ENCODE assay signal across 17 mouse cellular contexts in the genomic region with DNA sequence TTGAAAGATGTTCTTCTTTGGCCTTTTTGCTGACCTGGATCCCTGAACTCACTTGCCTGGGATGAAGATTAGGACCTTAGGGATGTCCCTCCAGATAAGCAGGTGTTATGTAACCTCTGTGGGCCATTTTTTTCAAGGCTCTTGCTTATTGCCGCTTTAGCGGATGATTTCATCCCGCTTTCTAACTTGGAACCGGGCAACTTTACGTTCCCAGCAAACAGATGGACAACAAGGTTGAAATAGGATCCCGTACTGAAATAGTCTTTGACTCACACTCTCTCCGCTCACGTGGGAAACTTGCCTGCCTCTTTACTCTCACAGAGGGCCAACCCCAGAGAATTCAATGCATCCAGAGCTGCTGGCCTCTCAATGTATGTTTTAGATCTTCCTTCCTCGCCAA.
A peak's percentile ranks its signal among the peaks of the same experiment; 100 is the strongest.
DNase-seq lines count a peak whose midpoint lies in the region; ATAC-seq and TF ChIP-seq lines count a peak whose summit lies in the region.
"Had no signal": no experiment of that assay in that cellular context is flagged by ENCODE, and none has a peak within 500 bp of the region (broad histone marks: within the 10 kb centered on the region; RNA-seq: fewer than 3 reads in every experiment).

No protein-coding gene starts in this region.

- TF ChIP-seq POLR2A in myocyte (IDR thresholded peaks at IDR 0.05; ENCODE audit: insufficient read length, low read depth), result no peak
- no peak for TF ChIP-seq POLR2A in lung, adult 2 months (IDR thresholded peaks at IDR 0.05; ENCODE audit: borderline replicate concordance, extremely low read depth, low read depth, low read length)

- H3ac ChIP-seq in myocyte (ENCODE audit: control insufficient read depth, insufficient read length), result no peak overlapping the region

- H3K4me1 ChIP-seq in lung, adult 2 months (ENCODE audit: control insufficient read depth, insufficient read depth, low read length), result no peaks in the 10 kb centered on the region; the same call in 1 of the 2 replicates
- H3K4me1 ChIP-seq in hindbrain, embryonic 11.5 days (replicated peaks; ENCODE audit: control insufficient read depth, insufficient read depth, low read length), result no peaks in the 10 kb centered on the region
- H3K4me1 ChIP-seq: embryonic facial prominence, embryonic 13.5 days; forebrain, embryonic 12.5 days; hindbrain, embryonic 12.5 days had no signal

- no peaks in the 10 kb centered on the region for H3K79me2 ChIP-seq in myocyte (ENCODE audit: control insufficient read depth, insufficient read depth)

- H3K36me3 ChIP-seq in myocyte (ENCODE audit: control insufficient read depth, insufficient read depth), result no peaks in the 10 kb centered on the region
- no peaks in the 10 kb centered on the region for H3K36me3 ChIP-seq in hindbrain, embryonic 11.5 days (ENCODE audit: control insufficient read depth, insufficient read depth, low read length)
- H3K36me3 ChIP-seq: embryonic facial prominence, embryonic 13.5 days; forebrain, embryonic 12.5 days; hindbrain, embryonic 12.5 days had no signal

- H3K9ac ChIP-seq in hindbrain, embryonic 11.5 days (ENCODE audit: low read depth, low read length), result no peak overlapping the region
- H3K9ac ChIP-seq: embryonic facial prominence, embryonic 13.5 days; forebrain, embryonic 12.5 days; hindbrain, embryonic 12.5 days; lung, embryonic 14.5 days had no signal

- H3K27ac ChIP-seq in hindbrain, embryonic 11.5 days (ENCODE audit: low read depth, low read length), result no peak overlapping the region
- H3K27ac ChIP-seq: embryonic facial prominence, embryonic 13.5 days; forebrain, embryonic 12.5 days; hindbrain, embryonic 12.5 days had no signal

- no peaks in the 10 kb centered on the region for H3K9me3 ChIP-seq in hindbrain, embryonic 11.5 days (ENCODE audit: control insufficient read depth, low read length)
- H3K9me3 ChIP-seq: embryonic facial prominence, embryonic 13.5 days; forebrain, embryonic 12.5 days; hindbrain, embryonic 12.5 days had no signal

- TF ChIP-seq CTCF in lung, adult 2 months (IDR thresholded peaks at IDR 0.05; ENCODE audit: insufficient read depth, low read length), result no peak

- 77% methylated on average over 9 of the region's 9 CpGs for WGBS in lung, adult 2 months
- 81% methylated on average over 9 of the region's 9 CpGs for WGBS in hindbrain, embryonic 11.5 days

- H3K27me3 ChIP-seq in myocyte (ENCODE audit: control insufficient read depth, insufficient read depth, insufficient read length), result no peaks in the 10 kb centered on the region
- no peaks in the 10 kb centered on the region for H3K27me3 ChIP-seq in hindbrain, embryonic 11.5 days (ENCODE audit: control insufficient read depth, insufficient read depth, low read length)
- H3K27me3 ChIP-seq: embryonic facial prominence, embryonic 13.5 days; forebrain, embryonic 12.5 days; hindbrain, embryonic 12.5 days had no signal

- H3K4me3 ChIP-seq in myocyte, result no peak overlapping the region
- H3K4me3 ChIP-seq in lung, adult 2 months (replicated peaks; ENCODE audit: extremely low read depth, low read depth, low read length), result no peak overlapping the region
- no peak overlapping the region for H3K4me3 ChIP-seq in hindbrain, embryonic 11.5 days (ENCODE audit: low read depth, low read length)
- H3K4me3 ChIP-seq: embryonic facial prominence, embryonic 13.5 days; forebrain, embryonic 12.5 days; hindbrain, embryonic 12.5 days had no signal

- no peak for ATAC-seq in hindbrain, embryonic 11.5 days (ENCODE audit: low FRiP score)
- ATAC-seq: intestine, postnatal 0 days had no signal

- H3K4me2 ChIP-seq in myocyte (ENCODE audit: low read depth), result peak overlapping the region; percentile 54
- no peak overlapping the region for H3K4me2 ChIP-seq in hindbrain, embryonic 11.5 days (replicated peaks; ENCODE audit: low read depth, low read length)
- H3K4me2 ChIP-seq: embryonic facial prominence, embryonic 13.5 days; forebrain, embryonic 12.5 days; hindbrain, embryonic 12.5 days; lung, embryonic 14.5 days had no signal

- DNase-seq in frontal cortex, adult 2 months (ENCODE audit: extremely low spot score in 1 of 2, low spot score in 1 of 2), result peak; percentile 29 to 75
- DNase-seq in frontal cortex, postnatal 10 days (ENCODE audit: low spot score in 2 of 2), result no peak
- peak; percentile 49 to 51 for DNase-seq in left cerebral cortex, adult 18-20 months (ENCODE audit: low spot score in 2 of 2)
- no peak for DNase-seq in left cerebral cortex, adult 11 months (ENCODE audit: low spot score)
- peak; percentile 28 to 48 for DNase-seq in gastrocnemius, adult 8-10 months (ENCODE audit: low spot score in 2 of 2)
- no peak for DNase-seq in lung, adult 2 months
- no peak for DNase-seq in hindbrain, embryonic 11.5 days (ENCODE audit: low spot score)
- DNase-seq: adrenal gland, postnatal 10 days; kidney, postnatal 25 days; layer of hippocampus, postnatal 36 days; lung, embryonic 14.5 days; thymus, adult 18-20 months had no signal

TF ChIP-seq in myocyte, 11 proteins besides CTCF, POLR2A, EP300 and RAD21:
- TF ChIP-seq TCF3 (IDR thresholded peaks at IDR 0.05; ENCODE audit: insufficient read length, low read depth), result no peak
- no peak for TF ChIP-seq REST (IDR thresholded peaks at IDR 0.05; ENCODE audit: insufficient read depth, insufficient read length)
- TF ChIP-seq POLR2AphosphoS2 (IDR thresholded peaks at IDR 0.05; ENCODE audit: insufficient read length, low read depth), result no peak
- no peak for TF ChIP-seq SRF (IDR thresholded peaks at IDR 0.05; ENCODE audit: control insufficient read depth, insufficient read length, low read depth)
- no peak for TF ChIP-seq MAX (IDR thresholded peaks at IDR 0.05; ENCODE audit: low read depth)
- no peak for TF ChIP-seq TCF12 (IDR thresholded peaks at IDR 0.05; ENCODE audit: insufficient read depth, poor library complexity, severe bottlenecking)
- TF ChIP-seq CEBPB (IDR thresholded peaks at IDR 0.05; ENCODE audit: insufficient read depth, poor library complexity, severe bottlenecking), result no peak
- TF ChIP-seq E2F4 (IDR thresholded peaks at IDR 0.05; ENCODE audit: insufficient read depth), result no peak
- TF ChIP-seq USF1 (IDR thresholded peaks at IDR 0.05; ENCODE audit: low read depth), result peak; percentile 60
- peak in 1 of 3 experiments; percentile 3 for TF ChIP-seq MYOD1 (IDR thresholded peaks at IDR 0.05; ENCODE audit: control insufficient read depth in 1 of 3, insufficient read length in 2 of 3, low read depth in 2 of 3)
- TF ChIP-seq MYOG (IDR thresholded peaks at IDR 0.05; ENCODE audit: control insufficient read depth in 1 of 3, insufficient read depth in 1 of 3, insufficient read length in 2 of 3, low read depth in 2 of 3), result peak in 1 of 3 experiments; percentile 28

Comparison
In these comparisons a context has a peak if more than half of its experiments do, and no peak if none do; other contexts are left out.
1. DNase-seq: peak in frontal cortex, adult 2 months (2 of 2), left cerebral cortex, adult 18-20 months (2 of 2) and gastrocnemius, adult 8-10 months (2 of 2); none in frontal cortex, postnatal 10 days (0 of 2), left cerebral cortex, adult 11 months (single experiment), lung, adult 2 months (single experiment) and hindbrain, embryonic 11.5 days (single experiment).